Mouse (Mus musculus) limb, embryonic 11.5 days (tissue): ENCODE results near the gene Bnipl. TPM values are rescaled to one million over a fixed set of nuclear protein-coding genes. Genes with fewer than 3 reads are reported as not detected.

Experiments
- ATAC-seq: fragments of 200-750 bp; cut with Nextera tagmentation; 2 replicates; pipeline ENCODE4 v1.8.0; 2017; ENCODE audit warnings: low read depth; ENCODE audit not compliant: insufficient number of reproducible peaks, low FRiP score, low TSS enrichment
- DNase-seq: peaks from one replicate; pipeline ENCODE4 v3.0.0-alpha.2; 2015; ENCODE audit warnings: low spot score
- H3K27ac ChIP-seq: fragments of 300-500 bp; sonication (generic); replicated peaks from 2 replicates; pipeline ENCODE4 v1.5.1; 2014; ENCODE audit warnings: low read depth, mild to moderate bottlenecking, low read length
- H3K27me3 ChIP-seq: fragments of 300-500 bp; sonication (generic); 2 replicates; pipeline ENCODE4 v1.6.1; 2014; ENCODE audit warnings: mild to moderate bottlenecking, low read length, mixed read lengths; ENCODE audit not compliant: control insufficient read depth, insufficient read depth
- H3K36me3 ChIP-seq: fragments of 300-500 bp; sonication (generic); 2 replicates; pipeline ENCODE4 v1.6.1; 2014; ENCODE audit warnings: mild to moderate bottlenecking, low read length, moderate library complexity, mixed read lengths; ENCODE audit not compliant: control insufficient read depth, insufficient read depth
- H3K4me1 ChIP-seq: fragments of 300-500 bp; sonication (generic); 2 replicates; pipeline ENCODE4 v1.6.1; 2014; ENCODE audit warnings: low read length, mixed read lengths; ENCODE audit not compliant: control insufficient read depth, insufficient read depth
- H3K4me2 ChIP-seq: fragments of 300-500 bp; sonication (generic); 2 replicates; pipeline ENCODE4 v1.6.1; 2014; ENCODE audit warnings: low read depth, mild to moderate bottlenecking, moderate library complexity; ENCODE audit not compliant: severe bottlenecking
- H3K4me3 ChIP-seq: fragments of 300-500 bp; sonication (generic); 2 replicates; pipeline ENCODE4 v1.5.1; 2014; ENCODE audit warnings: low read depth, low read length
- H3K9ac ChIP-seq: fragments of 300-500 bp; sonication (generic); 2 replicates; pipeline ENCODE4 v1.6.1; 2014; ENCODE audit warnings: mild to moderate bottlenecking, low read length
- H3K9me3 ChIP-seq: fragments of 300-500 bp; sonication (generic); 2 replicates; pipeline ENCODE4 v1.6.1; 2016; ENCODE audit warnings: low read length; ENCODE audit not compliant: control insufficient read depth
- WGBS: fragments of 180-500 bp; shearing (Covaris S2); extraction: QIAGEN DNeasy Blood & Tissue Kit; methylation state at CpG from one replicate; pipeline ENCODE4 v1.1.7; 2014; 5-methylcytosine and 5-hydroxymethylcytosine counted together
- polyA plus RNA-seq: library from polyadenylated mRNA; unstranded; fragments of >200 nt; fragmentation: Nextera tagmentation; extraction: Ambion mirVana; gene quantifications from 2 replicates; pipeline ENCODE4 v1.2.1, GENCODE M21; 2014

The Bnipl gene
- polyA plus RNA-seq, 1 experiment from 2014 or later: 1.1 TPM

DNA sequence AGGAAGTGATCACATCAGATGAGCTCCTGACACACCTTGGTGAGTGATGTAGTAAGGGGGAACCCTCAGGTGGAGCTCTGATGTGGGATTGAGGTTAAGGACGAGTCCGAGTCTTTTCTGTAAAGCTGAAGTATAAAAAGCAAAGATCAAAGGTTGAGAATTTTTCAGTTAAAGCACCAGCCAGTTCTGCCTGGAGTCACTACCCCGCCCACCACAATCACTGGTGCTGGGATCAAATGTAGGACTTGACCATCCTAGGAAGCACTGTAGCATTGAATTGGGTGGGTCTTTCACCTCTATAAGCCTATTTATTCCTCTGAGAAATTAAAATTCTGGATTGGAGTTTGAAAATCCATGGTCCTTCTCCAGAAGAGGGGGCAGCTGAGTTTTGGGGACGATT, 40.0 kb upstream of the Bnipl start:
- Histone ChIP-seq H3K4me2 (no peak overlapping the region), H3K27me3 (no peaks in the 10 kb centered on the region), H3K4me1 (no peaks in the 10 kb centered on the region; the same call in 1 of the 2 replicates), H3K4me3 (no peak overlapping the region), H3K9me3 (no peaks in the 10 kb centered on the region), H3K36me3 (peaks cover 2% of the 10 kb centered on the region; the same call in 1 of the 2 replicates), H3K9ac (no peak overlapping the region), H3K27ac (no peak overlapping the region)
- DNase-seq: no peak
- ATAC-seq: no peak
- 85% methylated on average over 4 of the region's 4 CpGs for WGBS

DNA sequence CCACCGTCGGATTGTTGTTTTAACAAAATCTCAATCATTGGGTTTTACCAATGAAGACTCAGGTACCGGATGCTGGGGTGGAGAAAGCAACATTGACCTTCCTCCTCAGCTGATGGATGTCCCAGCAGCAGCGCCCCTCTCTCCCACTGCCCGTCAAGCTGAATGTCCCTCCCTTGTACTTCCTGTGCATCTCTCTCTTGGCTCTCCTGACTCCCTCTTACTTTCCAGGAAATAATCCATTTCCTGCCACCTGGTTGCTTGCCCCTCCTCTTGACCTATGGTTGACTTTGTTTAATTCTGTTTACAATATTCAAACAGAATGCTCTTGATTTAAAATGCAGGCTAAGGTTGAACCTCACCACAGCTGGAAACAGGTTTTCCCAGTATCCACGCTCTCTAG, 39.2 kb upstream of the Bnipl start:
- no peak overlapping the region for H3K4me3 ChIP-seq
- WGBS: 71% methylated on average over 6 of the region's 6 CpGs

DNA sequence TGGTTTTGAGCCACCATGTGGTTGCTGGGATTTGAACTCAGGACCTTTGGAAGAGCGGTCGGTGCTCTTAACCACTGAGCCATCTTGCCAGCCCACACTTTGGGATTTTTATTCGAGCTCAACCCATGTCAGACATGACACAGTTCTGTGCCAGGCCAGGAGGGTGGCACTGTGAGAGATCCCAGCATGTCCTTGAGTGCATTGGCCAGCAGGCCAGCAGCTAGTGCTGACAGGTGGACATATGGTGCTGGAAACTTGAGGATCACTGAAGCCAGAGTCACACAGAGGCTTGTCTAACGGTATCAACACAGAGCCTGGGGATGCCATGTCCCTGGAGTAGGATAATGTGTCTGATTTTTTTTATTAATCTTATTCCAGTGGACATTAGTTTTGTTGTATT, 38.4 kb upstream of the Bnipl start:
- Histone ChIP-seq H3K27ac (no peak overlapping the region), H3K4me3 (no peak overlapping the region), H3K4me1 (no peaks in the 10 kb centered on the region; the same call in 1 of the 2 replicates), H3K9ac (no peak overlapping the region), H3K4me2 (no peak overlapping the region), H3K9me3 (no peaks in the 10 kb centered on the region), H3K36me3 (peaks cover 2% of the 10 kb centered on the region; the same call in 1 of the 2 replicates), H3K27me3 (no peaks in the 10 kb centered on the region)
- DNase-seq (no peak), ATAC-seq (no peak)
- 90% methylated on average over 4 of the region's 4 CpGs for WGBS

More for the DNA sequence above, 39.2 kb upstream of the Bnipl start:
- no peak overlapping the region for H3K9ac ChIP-seq
- ATAC-seq (no peak), DNase-seq (no peak)
- no peaks in the 10 kb centered on the region for H3K9me3 ChIP-seq
- H3K27me3 ChIP-seq: no peaks in the 10 kb centered on the region
- no peaks in the 10 kb centered on the region for H3K4me1 ChIP-seq
- no peak overlapping the region for H3K27ac ChIP-seq
- peaks cover 2% of the 10 kb centered on the region; the same call in 1 of the 2 replicates for H3K36me3 ChIP-seq
- no peak overlapping the region for H3K4me2 ChIP-seq

DNA sequence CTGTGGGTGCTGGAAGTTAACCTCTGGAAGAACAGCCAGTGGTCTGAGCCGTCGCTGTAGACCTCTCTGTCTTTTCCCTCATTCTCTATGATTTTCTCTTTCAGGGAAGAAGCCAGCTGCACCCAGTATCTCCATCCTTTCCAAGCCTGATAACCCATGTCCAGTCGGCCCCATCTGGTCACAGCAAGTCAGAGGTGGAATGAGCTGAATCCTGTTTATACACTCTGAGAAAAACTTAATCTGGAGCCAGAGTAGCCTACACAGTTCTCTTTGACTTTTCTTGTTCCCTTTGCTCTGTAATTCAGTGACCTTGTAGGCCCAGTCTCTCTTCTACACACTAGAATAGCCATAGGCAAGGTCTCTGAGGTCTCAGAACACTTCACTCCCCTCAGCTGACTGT, 36.5 kb upstream of the Bnipl start:
- Histone ChIP-seq H3K4me2 (no peak overlapping the region), H3K4me1 (peaks cover 8% of the 10 kb centered on the region), H3K4me3 (no peak overlapping the region), H3K27me3 (no peaks in the 10 kb centered on the region), H3K9ac (no peak overlapping the region), H3K9me3 (no peaks in the 10 kb centered on the region), H3K27ac (no peak overlapping the region), H3K36me3 (peaks cover 2% of the 10 kb centered on the region; the same call in 1 of the 2 replicates)
- ATAC-seq (no peak), DNase-seq (no peak)
- whole genome bisulfite sequencing: 93% methylated on average over 3 of the region's 3 CpGs

DNA sequence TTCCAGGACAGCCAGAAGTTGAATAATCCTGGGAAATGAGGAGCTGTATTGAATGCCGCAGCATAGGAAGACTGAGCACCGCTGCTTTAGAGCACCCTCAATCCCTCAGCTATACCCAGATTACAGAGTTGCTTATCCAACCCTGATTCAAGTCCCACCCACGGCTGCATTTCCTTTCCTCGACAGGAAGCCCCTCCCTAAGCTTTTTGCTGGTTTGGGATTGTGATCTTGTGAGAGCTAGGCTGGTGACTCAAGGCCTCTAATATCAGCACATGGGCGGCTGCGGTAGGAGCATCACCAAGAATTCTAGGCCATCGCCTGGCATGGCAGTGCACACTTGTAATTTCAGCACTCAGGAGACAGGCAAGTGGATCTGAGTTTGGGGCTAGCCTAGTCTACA, 35.5 kb upstream of the Bnipl start:
- ATAC-seq (no peak), DNase-seq (no peak)
- H3K4me3 ChIP-seq: no peak overlapping the region
- H3K36me3 ChIP-seq: peaks cover 2% of the 10 kb centered on the region; the same call in 1 of the 2 replicates
- no peak overlapping the region for H3K4me2 ChIP-seq
- no peaks in the 10 kb centered on the region for H3K9me3 ChIP-seq
- H3K27me3 ChIP-seq: no peaks in the 10 kb centered on the region
- no peak overlapping the region for H3K27ac ChIP-seq
- WGBS: 86% methylated on average over 7 of the region's 7 CpGs
- H3K4me1 ChIP-seq: peaks cover 8% of the 10 kb centered on the region
- no peak overlapping the region for H3K9ac ChIP-seq

DNA sequence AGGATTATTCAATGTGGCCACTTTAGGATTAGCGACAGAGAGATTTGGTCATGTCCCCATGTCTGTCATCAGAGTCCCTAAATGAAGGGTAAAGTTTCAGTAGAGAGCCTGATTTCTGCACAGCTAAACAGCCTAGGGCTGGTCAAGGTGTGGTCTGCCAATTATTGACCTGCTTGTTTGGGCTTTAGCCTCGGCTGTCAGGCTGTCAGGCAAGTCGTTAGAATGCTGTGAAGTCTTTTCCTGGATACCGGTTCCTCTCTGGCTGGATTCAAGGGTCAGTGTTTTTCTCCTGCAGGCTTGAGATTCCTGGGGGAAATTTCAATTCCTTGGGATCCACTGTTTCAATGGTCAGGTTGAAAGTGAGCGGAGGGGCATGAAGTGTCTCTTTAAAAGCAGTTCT, 35.0 kb upstream of the Bnipl start:
- Histone ChIP-seq H3K9ac (no peak overlapping the region), H3K27me3 (no peaks in the 10 kb centered on the region), H3K4me2 (no peak overlapping the region), H3K27ac (no peak overlapping the region), H3K36me3 (peaks cover 2% of the 10 kb centered on the region; the same call in 1 of the 2 replicates), H3K4me1 (peaks cover 8% of the 10 kb centered on the region), H3K9me3 (no peaks in the 10 kb centered on the region), H3K4me3 (no peak overlapping the region)
- 61% methylated on average over 5 of the region's 5 CpGs for WGBS
- DNase-seq (peak; percentile 17), ATAC-seq (no peak)

DNA sequence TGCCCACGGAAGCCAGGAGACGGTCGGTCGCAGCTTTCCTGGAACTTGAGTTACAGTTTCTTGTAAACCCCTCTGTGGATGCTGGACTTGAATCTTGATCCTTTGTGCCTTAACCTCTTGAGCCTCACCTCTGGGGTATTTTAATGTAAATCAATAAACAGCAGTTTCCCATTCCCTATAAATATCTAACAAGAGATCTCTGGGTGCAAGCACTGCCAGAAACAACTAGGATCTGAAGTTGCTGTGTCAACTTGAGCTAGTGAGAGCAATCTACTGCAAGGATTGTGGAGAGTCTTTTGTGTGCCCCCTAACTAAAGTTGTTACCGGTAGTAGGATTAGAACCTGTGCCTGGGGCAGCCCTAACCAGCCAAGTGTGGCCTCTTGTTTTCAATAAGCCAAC, 34.4 kb upstream of the Bnipl start:
- H3K9ac ChIP-seq: no peak overlapping the region
- peaks cover 8% of the 10 kb centered on the region for H3K4me1 ChIP-seq
- no peak overlapping the region for H3K4me3 ChIP-seq
- H3K36me3 ChIP-seq: peaks cover 2% of the 10 kb centered on the region; the same call in 1 of the 2 replicates
- H3K9me3 ChIP-seq: no peaks in the 10 kb centered on the region
- DNase-seq: no peak
- no peak overlapping the region for H3K27ac ChIP-seq
- 93% methylated on average over 5 of the region's 5 CpGs for WGBS
- H3K4me2 ChIP-seq: no peak overlapping the region
- ATAC-seq: no peak
- H3K27me3 ChIP-seq: no peaks in the 10 kb centered on the region

DNA sequence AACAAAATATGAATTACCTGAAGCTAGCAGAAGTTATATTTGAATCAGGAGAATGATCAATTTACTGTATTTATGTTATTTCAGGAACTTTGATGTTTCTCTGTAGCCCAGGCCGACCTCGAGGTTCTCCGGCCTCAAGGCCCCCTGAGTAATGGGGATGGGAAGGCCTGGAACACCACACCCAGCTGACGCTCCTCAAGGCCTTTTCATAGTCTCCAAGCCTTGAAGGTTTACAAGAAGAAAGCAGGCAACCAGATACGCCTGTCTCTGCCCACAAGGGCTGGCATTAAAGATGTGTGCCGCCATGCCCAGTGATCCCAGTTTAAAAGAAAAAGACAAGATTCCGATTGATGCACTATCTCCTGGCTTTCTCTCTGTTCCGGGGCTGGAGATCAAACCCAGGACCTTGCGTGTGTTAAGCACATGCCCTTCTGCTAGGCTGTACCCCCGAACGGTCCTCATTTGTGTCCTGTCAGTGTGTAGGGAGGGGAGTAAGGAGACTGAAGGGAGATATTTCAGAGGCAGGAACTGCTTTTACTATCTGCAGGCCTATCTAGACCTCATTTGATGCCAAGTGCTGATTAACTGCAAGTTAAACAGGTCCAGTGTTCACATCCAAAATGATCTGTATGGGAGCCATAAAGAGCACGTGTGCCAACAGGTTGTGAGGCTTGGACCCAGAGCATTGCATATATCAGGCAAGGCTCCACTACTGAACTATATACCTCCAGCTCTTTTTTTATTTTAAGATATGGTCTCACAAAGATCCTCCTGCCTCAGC, 33.7 kb upstream of the Bnipl start:
- H3K27ac ChIP-seq: no peak overlapping the region

More for the DNA sequence above, 33.7 kb upstream of the Bnipl start:
- DNase-seq (peak; percentile 16), ATAC-seq (no peak)
- WGBS: 89% methylated on average over 12 of the region's 12 CpGs
- Histone ChIP-seq H3K9ac (no peak overlapping the region), H3K27me3 (no peaks in the 10 kb centered on the region), H3K4me2 (peak overlapping the region; percentile 62; the same call in 1 of the 2 replicates), H3K36me3 (peaks cover 2% of the 10 kb centered on the region; the same call in 1 of the 2 replicates), H3K9me3 (no peaks in the 10 kb centered on the region), H3K4me1 (peaks cover 8% of the 10 kb centered on the region), H3K4me3 (peak overlapping the region; percentile 67; the same call in 1 of the 2 replicates)
